Mouse (Mus musculus) midbrain, embryonic 11.5 days (tissue): Measurements from ENCODE around the gene Trpc4. TPM values are rescaled to one million over a fixed set of nuclear protein-coding genes. Genes with fewer than 3 reads are reported as not detected.

ENCODE experiments used
- ATAC-seq: fragments of 200-750 bp; cut with Nextera tagmentation; 2 replicates; pipeline ENCODE4 v1.8.0; 2017; ENCODE audit warnings: moderate TSS enrichment, moderate library complexity; ENCODE audit not compliant: low FRiP score
- DNase-seq: peaks from one replicate; pipeline ENCODE4 v3.0.0; 2015; ENCODE audit warnings: low spot score; ENCODE audit errors: missing footprints
- H3K27ac ChIP-seq: fragments of 300-500 bp; sonication (generic); 2 replicates; pipeline ENCODE4 v1.5.1; 2014; ENCODE audit warnings: low read depth, low read length
- H3K27me3 ChIP-seq: fragments of 300-500 bp; sonication (generic); 2 replicates; pipeline ENCODE4 v1.6.1; 2014; ENCODE audit warnings: mild to moderate bottlenecking, low read length, moderate library complexity, mixed read lengths; ENCODE audit not compliant: control insufficient read depth, insufficient read depth
- H3K36me3 ChIP-seq: fragments of 300-500 bp; sonication (generic); 2 replicates; pipeline ENCODE4 v1.6.1; 2014; ENCODE audit warnings: mild to moderate bottlenecking, low read length, moderate library complexity, mixed read lengths; ENCODE audit not compliant: control insufficient read depth, insufficient read depth
- H3K4me1 ChIP-seq: fragments of 300-500 bp; sonication (generic); 2 replicates; pipeline ENCODE4 v1.6.1; 2014; ENCODE audit warnings: low read length; ENCODE audit not compliant: control insufficient read depth, insufficient read depth
- H3K4me2 ChIP-seq: fragments of 300-500 bp; sonication (generic); 2 replicates; pipeline ENCODE4 v1.6.1; 2014; ENCODE audit warnings: mild to moderate bottlenecking, moderate library complexity
- H3K4me3 ChIP-seq: fragments of 300-500 bp; sonication (generic); 2 replicates; pipeline ENCODE4 v1.5.1; 2014; ENCODE audit warnings: low read depth, low read length
- H3K9ac ChIP-seq: fragments of 300-500 bp; sonication (generic); 2 replicates; pipeline ENCODE4 v1.6.1; 2014; ENCODE audit warnings: low read length
- H3K9me3 ChIP-seq: fragments of 300-500 bp; sonication (generic); 2 replicates; pipeline ENCODE4 v1.6.1; 2016; ENCODE audit warnings: low read length; ENCODE audit not compliant: control insufficient read depth
- WGBS: fragments of 180-500 bp; shearing (Covaris S2); extraction: QIAGEN DNeasy Blood & Tissue Kit; methylation state at CpG from one replicate; pipeline ENCODE4 v1.1.7; 2014; 5-methylcytosine and 5-hydroxymethylcytosine counted together
- polyA plus RNA-seq: library from polyadenylated mRNA; unstranded; fragments of >200 nt; fragmentation: Nextera tagmentation; extraction: Ambion mirVana; gene quantifications from 2 replicates; pipeline ENCODE4 v1.2.1, GENCODE M21; 2014

Gene Trpc4
- polyA plus RNA-seq, 1 experiment from 2014 or later, result 1.7 TPM

DNA sequence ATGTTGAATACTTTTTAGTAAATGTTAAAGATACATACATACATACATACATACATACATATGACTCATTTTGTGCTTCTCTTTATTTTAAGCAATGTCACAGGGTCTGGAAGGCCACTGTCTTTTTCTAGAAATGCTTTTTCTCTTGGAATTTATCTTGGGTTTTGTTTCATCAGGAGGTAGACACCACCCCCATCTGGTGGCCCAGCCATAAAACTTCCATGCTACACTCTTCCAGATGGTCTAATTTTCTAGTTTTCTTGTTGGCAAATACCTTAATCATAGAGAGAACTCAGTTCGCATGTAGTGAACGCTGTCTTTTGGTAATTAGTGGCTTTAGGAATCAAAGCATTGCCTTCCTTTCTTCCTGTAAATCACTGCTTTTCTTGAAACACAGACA lies 158.2 kb downstream of the Trpc4 start:
- H3K4me1 ChIP-seq, result no peaks in the 10 kb centered on the region
- ATAC-seq, result no peak
- H3K27ac ChIP-seq, result no peak overlapping the region
- no peaks in the 10 kb centered on the region for H3K9me3 ChIP-seq
- no peaks in the 10 kb centered on the region for H3K36me3 ChIP-seq
- H3K4me2 ChIP-seq, result no peak overlapping the region
- H3K4me3 ChIP-seq, result no peak overlapping the region
- no peaks in the 10 kb centered on the region for H3K27me3 ChIP-seq
- no peak for DNase-seq
- 92% methylated on average over 2 of the region's 2 CpGs for WGBS
- no peak overlapping the region for H3K9ac ChIP-seq

- no peaks in the 10 kb centered on the region for H3K9me3 ChIP-seq
- peak; percentile 62; the same call in 1 of the 2 replicates for ATAC-seq
- 35% methylated on average over 9 of the region's 9 CpGs for WGBS
Measured at GRCm38 (mm10) chr3:54352891-54353652, 197.2 kb downstream of the Trpc4 start.

DNA sequence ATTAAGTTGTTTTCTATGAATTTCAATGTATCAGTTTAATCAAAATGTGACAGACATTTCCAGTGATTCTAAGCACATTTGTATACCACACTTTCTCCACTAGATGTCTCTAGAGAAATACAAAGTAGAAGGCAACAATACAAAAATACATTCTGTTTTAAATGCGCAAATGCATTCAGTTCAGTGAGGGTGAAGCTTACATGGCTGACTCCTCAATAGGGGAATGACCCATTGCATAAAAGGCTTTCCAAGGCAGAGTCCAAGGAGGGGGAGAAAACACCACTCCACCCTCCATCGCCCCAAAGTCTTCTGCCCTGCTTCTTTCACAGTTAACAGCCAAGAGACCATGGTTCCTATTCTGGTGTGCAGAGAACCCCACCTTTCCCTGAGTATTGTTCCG lies 201.7 kb downstream of the Trpc4 start:
- DNase-seq (no peak), ATAC-seq (no peak)
- Histone ChIP-seq H3K9me3 (no peaks in the 10 kb centered on the region), H3K4me3 (no peak overlapping the region), H3K36me3 (no peaks in the 10 kb centered on the region), H3K9ac (no peak overlapping the region), H3K4me1 (no peaks in the 10 kb centered on the region), H3K4me2 (no peak overlapping the region), H3K27me3 (no peaks in the 10 kb centered on the region), H3K27ac (no peak overlapping the region)
- 66% methylated on average over 3 of the region's 3 CpGs for WGBS

More at GRCm38 (mm10) chr3:54352891-54353652, 197.2 kb downstream of the Trpc4 start:
- no peak overlapping the region for H3K9ac ChIP-seq
- H3K27ac ChIP-seq, result no peak overlapping the region
- peak; percentile 95 for DNase-seq
- H3K4me1 ChIP-seq, result no peaks in the 10 kb centered on the region
- no peak overlapping the region for H3K4me2 ChIP-seq
- H3K4me3 ChIP-seq, result no peak overlapping the region
- no peaks in the 10 kb centered on the region for H3K36me3 ChIP-seq
- H3K27me3 ChIP-seq, result no peaks in the 10 kb centered on the region

- WGBS, result 73% methylated on average over 15 of the region's 15 CpGs
- DNase-seq (no peak), ATAC-seq (0 out of 2 replicates have a peak, but pooled peaks have one; percentile 40)
- H3K4me1 ChIP-seq, result no peaks in the 10 kb centered on the region
- no peak overlapping the region for H3K4me3 ChIP-seq
- no peaks in the 10 kb centered on the region for H3K36me3 ChIP-seq
- no peaks in the 10 kb centered on the region for H3K27me3 ChIP-seq
- H3K27ac ChIP-seq, result no peak overlapping the region
- H3K9me3 ChIP-seq, result no peaks in the 10 kb centered on the region
- H3K4me2 ChIP-seq, result no peak overlapping the region
- no peak overlapping the region for H3K9ac ChIP-seq
Measured at GRCm38 (mm10) chr3:54358463-54359189, 202.8 kb downstream of the Trpc4 start.

GRCm38 (mm10) chr3:54360897-54361296 lies 205.1 kb downstream of the Trpc4 start, which contains the start of gene Postn:
Postn (plus strand) TSS chr3:54361109.
- Histone ChIP-seq H3K4me1 (no peaks in the 10 kb centered on the region), H3K9ac (no peak within 1 kb of the TSS), H3K27me3 (no peaks in the 10 kb centered on the region), H3K36me3 (no peaks in the 10 kb centered on the region), H3K27ac (no peak within 1 kb of the TSS), H3K4me2 (no peak within 1 kb of the TSS), H3K4me3 (no peak within 1 kb of the TSS), H3K9me3 (no peaks in the 10 kb centered on the region)
- 58% methylated on average over 6 of the region's 6 CpGs for WGBS
- no peak for ATAC-seq
- DNase-seq, result no peak

GRCm38 (mm10) chr3:54361656-54362055 lies 205.8 kb downstream of the Trpc4 start:
- no peak for ATAC-seq

More at GRCm38 (mm10) chr3:54361656-54362055, 205.8 kb downstream of the Trpc4 start:
- H3K4me2 ChIP-seq, result no peak overlapping the region
- no peak overlapping the region for H3K4me3 ChIP-seq
- H3K27ac ChIP-seq, result no peak overlapping the region
- DNase-seq, result no peak
- no peaks in the 10 kb centered on the region for H3K4me1 ChIP-seq
- H3K36me3 ChIP-seq, result no peaks in the 10 kb centered on the region
- H3K9ac ChIP-seq, result no peak overlapping the region
- H3K9me3 ChIP-seq, result no peaks in the 10 kb centered on the region
- no peaks in the 10 kb centered on the region for H3K27me3 ChIP-seq

Other genes with a start within 250 kb of the Trpc4 start
- gene Postn, start 205.1 kb downstream of the Trpc4 start, polyA plus RNA-seq, result 17.4 and 22.6 TPM in 2 replicates